Mouse (Mus musculus): ENCODE results near the gene Apobec3.
A peak's percentile ranks its signal among the peaks of the same experiment; 100 is the strongest.

Apobec3 gene

GRCm38 (mm10) chr15:79950250-79951025 lies 59.0 kb downstream of the Apobec3 start:
- DNase-seq (ENCODE audit: extremely low spot score, low spot score), result peak; percentile 81

DNA sequence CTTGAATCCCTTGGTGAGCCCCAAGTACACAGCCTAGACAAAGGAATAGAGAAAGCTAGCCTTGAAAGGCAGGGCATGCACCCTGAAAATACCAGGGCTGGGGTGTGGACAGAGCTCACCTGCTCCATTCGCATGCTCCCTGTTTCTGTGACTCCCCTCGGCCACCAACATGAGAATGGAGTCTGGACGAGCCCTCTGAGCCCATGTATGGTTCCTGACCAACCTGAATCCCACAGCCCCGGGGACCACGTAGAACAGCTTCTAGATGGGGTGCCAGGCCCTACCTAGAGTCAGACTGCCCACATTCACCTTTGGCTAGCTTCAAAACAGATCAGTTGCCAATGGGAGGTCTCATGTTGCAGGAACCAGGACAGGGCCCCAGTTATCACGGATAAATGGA lies 59.8 kb downstream of the Apobec3 start:
- DNase-seq (ENCODE audit: extremely low spot score, low spot score), result no peak

DNA sequence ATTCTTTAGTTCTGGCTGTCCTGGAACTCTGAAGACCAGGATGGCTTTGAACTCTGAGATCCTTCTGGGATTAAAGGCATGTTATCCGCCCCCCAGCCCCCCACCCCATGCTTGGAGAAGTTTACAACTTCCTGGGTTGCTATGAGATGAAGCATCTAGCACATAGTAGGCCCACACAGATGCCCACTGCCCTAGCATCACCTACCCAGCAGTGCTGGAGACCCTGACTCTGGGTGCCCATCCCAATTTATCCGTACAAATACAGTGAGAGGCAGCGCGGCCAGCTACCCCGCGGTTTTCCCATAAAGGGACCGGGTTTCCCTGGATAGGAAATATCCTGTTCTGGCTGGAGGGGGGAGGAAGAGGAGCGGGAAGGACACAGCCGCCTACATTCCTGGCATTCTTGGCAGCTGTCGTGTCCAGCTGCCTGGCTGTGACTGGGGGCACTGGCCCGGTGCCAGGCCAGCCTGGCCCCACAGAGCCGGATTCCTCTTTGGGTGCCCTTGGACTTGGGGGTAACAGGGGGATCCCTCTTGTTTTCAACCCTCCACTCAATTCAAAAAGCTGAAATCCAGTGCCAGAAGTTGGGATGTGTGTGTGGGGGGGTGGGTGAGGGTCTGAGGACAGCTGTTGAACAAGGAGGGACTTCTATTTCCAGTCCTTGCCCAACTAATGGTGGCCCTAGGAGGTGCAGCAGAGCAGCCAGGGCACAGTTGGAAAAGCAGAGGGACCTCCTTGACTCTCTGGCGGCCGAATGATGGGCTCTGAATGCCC lies 60.5 kb downstream of the Apobec3 start:
- DNase-seq (ENCODE audit: extremely low spot score, low spot score), result no peak

GRCm38 (mm10) chr15:79952504-79953231 lies 61.2 kb downstream of the Apobec3 start:
- DNase-seq (ENCODE audit: extremely low spot score, low spot score), result no peak

GRCm38 (mm10) chr15:79953470-79953869 lies 62.0 kb downstream of the Apobec3 start:
- DNase-seq (ENCODE audit: extremely low spot score, low spot score), result no peak

- DNase-seq (ENCODE audit: extremely low spot score, low spot score), result no peak
Measured at GRCm38 (mm10) chr15:79956559-79956958, 65.1 kb downstream of the Apobec3 start.

DNA sequence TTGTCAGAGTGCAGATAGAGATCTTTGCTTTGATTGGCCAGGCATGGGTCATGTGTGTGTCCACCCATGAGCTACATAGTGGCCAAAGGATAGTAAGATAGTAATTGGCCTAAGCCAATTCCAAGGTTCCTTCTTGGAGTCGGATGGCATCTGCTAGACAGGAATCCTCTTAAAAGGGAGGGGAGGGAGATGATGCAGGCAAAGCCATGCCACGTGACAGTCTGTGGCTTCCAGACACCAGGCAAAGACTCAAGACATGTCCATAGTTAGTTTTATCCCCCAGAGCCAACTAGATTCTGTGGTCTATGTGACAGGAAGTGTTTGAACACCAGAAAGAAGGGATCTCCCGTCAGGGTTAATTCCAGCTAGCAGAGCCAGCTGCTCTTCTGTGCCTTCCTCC lies 67.0 kb downstream of the Apobec3 start:
- DNase-seq (ENCODE audit: extremely low spot score, low spot score), result no peak

DNA sequence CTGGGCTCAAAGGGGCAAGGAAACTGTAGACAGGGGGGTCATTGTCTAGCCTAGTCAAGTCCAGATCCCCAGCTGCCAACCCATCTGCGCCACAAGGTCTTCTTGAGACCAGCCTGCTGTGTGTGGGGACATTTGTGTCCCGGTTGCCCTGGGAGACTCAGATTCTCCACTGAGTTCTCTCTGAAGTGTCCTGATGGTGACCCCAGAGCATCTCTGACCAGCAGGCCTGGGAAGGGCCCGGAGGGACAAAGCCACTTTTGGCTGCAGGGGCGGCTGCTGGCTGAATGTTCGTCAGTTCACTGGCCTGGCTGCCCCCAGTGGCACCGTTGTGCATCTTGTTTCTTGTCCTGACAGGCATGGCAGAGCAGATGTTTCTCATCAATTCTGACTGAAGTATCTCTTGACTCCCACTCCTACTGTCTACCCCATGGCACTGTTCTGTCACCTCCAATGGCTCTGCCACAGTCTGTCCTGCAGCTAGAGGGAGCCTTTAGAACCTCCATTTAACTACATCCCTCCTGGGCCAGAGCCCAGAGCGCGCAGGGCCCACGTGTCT lies 70.0 kb downstream of the Apobec3 start:
- peak; percentile 39 for DNase-seq (ENCODE audit: extremely low spot score, low spot score)

DNA sequence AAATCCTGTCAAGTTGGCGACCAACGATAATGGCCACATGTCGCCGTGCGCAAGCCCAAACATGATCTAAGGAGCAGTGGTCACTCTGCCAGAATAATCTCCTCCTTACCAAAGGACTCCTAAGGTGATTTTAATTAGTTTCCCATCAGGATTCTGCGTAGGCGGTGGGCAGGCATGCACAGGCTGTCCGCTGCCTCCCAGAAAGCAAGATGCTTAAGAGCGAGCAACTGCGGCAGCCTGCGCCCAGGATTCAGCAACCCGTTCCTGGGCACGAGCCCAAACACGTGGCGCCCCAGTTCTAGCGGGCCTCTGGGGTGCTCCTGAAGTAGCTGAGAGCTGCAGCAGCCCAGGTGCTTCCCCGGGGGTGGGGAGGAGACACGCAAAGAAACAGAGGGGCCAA lies 71.2 kb downstream of the Apobec3 start:
- no peak for DNase-seq (ENCODE audit: extremely low spot score, low spot score)

GRCm38 (mm10) chr15:79964376-79964775 lies 72.9 kb downstream of the Apobec3 start:
- no peak for DNase-seq (ENCODE audit: extremely low spot score, low spot score)

Data from neural tube, embryonic 10.5 days (tissue).